Mouse (Mus musculus): ENCODE data around the gene Doc2a. TPM values are rescaled to one million over a fixed set of nuclear protein-coding genes. Genes with fewer than 3 reads are reported as not detected.

The Doc2a gene
- total RNA-seq, 2 experiments from 2014 or later = not detected

GRCm38 (mm10) chr7:126823202-126823711 lies 24.0 kb upstream of the Doc2a start:
- no peak for DNase-seq

GRCm38 (mm10) chr7:126823940-126824339 lies 23.3 kb upstream of the Doc2a start:
- DNase-seq = no peak

GRCm38 (mm10) chr7:126825403-126825802 lies 21.8 kb upstream of the Doc2a start:
- DNase-seq = peak in 1 of 2 experiments; percentile 38

- DNase-seq = no peak
Measured at GRCm38 (mm10) chr7:126825952-126826351, 21.3 kb upstream of the Doc2a start.

GRCm38 (mm10) chr7:126831539-126831938 lies 15.7 kb upstream of the Doc2a start, which contains the start of gene 4930451I11Rik:
4930451I11Rik (minus strand) TSS chr7:126831639.
- DNase-seq = no peak

- peak; percentile 69 to 83 for DNase-seq
Measured at GRCm38 (mm10) chr7:126832036-126832598, 15.1 kb upstream of the Doc2a start.

GRCm38 (mm10) chr7:126833294-126833693 lies 13.9 kb upstream of the Doc2a start:
- DNase-seq = no peak

GRCm38 (mm10) chr7:126843276-126843675 lies 3.9 kb upstream of the Doc2a start:
- no peak for DNase-seq

GRCm38 (mm10) chr7:126845516-126845915 lies 1.7 kb upstream of the Doc2a start:
- no peak for DNase-seq

- DNase-seq = no peak
Measured at GRCm38 (mm10) chr7:126847421-126848398, 494 bp downstream of the Doc2a start.

- no peak for DNase-seq
Measured at GRCm38 (mm10) chr7:126848794-126849193, 1.6 kb downstream of the Doc2a start.

GRCm38 (mm10) chr7:126850161-126850560 lies 2.9 kb downstream of the Doc2a start:
- DNase-seq = no peak

GRCm38 (mm10) chr7:126851192-126851591 lies 4.0 kb downstream of the Doc2a start:
- DNase-seq = no peak

- no peak for DNase-seq
Measured at GRCm38 (mm10) chr7:126853454-126853853, 6.2 kb downstream of the Doc2a start.

GRCm38 (mm10) chr7:126855641-126856040 lies 8.4 kb downstream of the Doc2a start:
- DNase-seq = no peak

GRCm38 (mm10) chr7:126856741-126857420 lies 9.7 kb downstream of the Doc2a start:
- DNase-seq = no peak

GRCm38 (mm10) chr7:126860987-126861386 lies 13.8 kb downstream of the Doc2a start:
- DNase-seq = no peak

- peak; percentile 97 to 99 for DNase-seq
Measured at GRCm38 (mm10) chr7:126861429-126862130, 14.4 kb downstream of the Doc2a start, which contains the start of gene Hirip3. Hirip3 (plus strand) TSS chr7:126861972.

GRCm38 (mm10) chr7:126862147-126862784 lies 15.1 kb downstream of the Doc2a start, which contains the start of gene Ino80e:
Ino80e (minus strand) TSS chr7:126862377.
- DNase-seq = peak; percentile 95 to 98

GRCm38 (mm10) chr7:126863791-126864190 lies 16.6 kb downstream of the Doc2a start:
- no peak for DNase-seq

- no peak for DNase-seq
Measured at GRCm38 (mm10) chr7:126867534-126867933, 20.3 kb downstream of the Doc2a start.
